Mouse (Mus musculus): ENCODE data around the gene Ppp1r12a. TPM values are rescaled to one million over a fixed set of nuclear protein-coding genes. Genes with fewer than 3 reads are reported as not detected.
A peak's percentile ranks its signal among the peaks of the same experiment; 100 is the strongest.

Gene Ppp1r12a
- total and polyA plus RNA-seq, 3 experiments = 15.1 to 168 (median 166) TPM

GRCm38 (mm10) chr10:108298261-108298660 lies 136.3 kb downstream of the Ppp1r12a start:
- H3K36me3 ChIP-seq (replicated peaks) = no peaks in the 10 kb centered on the region
- TF ChIP-seq POLR2AphosphoS5 (IDR thresholded peaks at IDR 0.05; ENCODE audit: insufficient replicate concordance, low read depth, low read length) (no peak), GATA2 (IDR thresholded peaks at IDR 0.05; ENCODE audit: borderline replicate concordance, low read depth, low read length) (no peak), TAL1 (conservative IDR thresholded peaks at IDR 0.05; ENCODE audit: low read depth, low read length) (no peak), CTCF (IDR thresholded peaks at IDR 0.05; ENCODE audit: low read depth, low read length) (no peak), GATA1 (IDR thresholded peaks at IDR 0.05; ENCODE audit: borderline replicate concordance, low read length) (no peak)
- H3K4me3 ChIP-seq (ENCODE audit: low read depth, low read length) = no peak overlapping the region
- no peak for ATAC-seq (ENCODE audit: extremely low read depth, insufficient number of reproducible peaks, low FRiP score, poor library complexity, severe bottlenecking)
- no peak for DNase-seq (ENCODE audit: low spot score)
- no peaks in the 10 kb centered on the region; the same call in 1 of the 2 replicates for H3K27me3 ChIP-seq (ENCODE audit: insufficient read depth, low read length)
- H3K4me1 ChIP-seq (ENCODE audit: insufficient read depth, low read depth, low read length) = peaks cover 23% of the 10 kb centered on the region
- no peaks in the 10 kb centered on the region for H3K9me3 ChIP-seq (replicated peaks)

GRCm38 (mm10) chr10:108298841-108299545 lies 137.0 kb downstream of the Ppp1r12a start:
- H3K36me3 ChIP-seq (replicated peaks) = no peaks in the 10 kb centered on the region
- DNase-seq (ENCODE audit: low spot score) = no peak
- H3K4me1 ChIP-seq (ENCODE audit: insufficient read depth, low read depth, low read length) = peaks cover 23% of the 10 kb centered on the region
- no peak for TF ChIP-seq POLR2AphosphoS5 (IDR thresholded peaks at IDR 0.05; ENCODE audit: insufficient replicate concordance, low read depth, low read length)
- no peak for TF ChIP-seq TAL1 (conservative IDR thresholded peaks at IDR 0.05; ENCODE audit: low read depth, low read length)
- TF ChIP-seq GATA2 (IDR thresholded peaks at IDR 0.05; ENCODE audit: borderline replicate concordance, low read depth, low read length) = no peak
- TF ChIP-seq CTCF (IDR thresholded peaks at IDR 0.05; ENCODE audit: low read depth, low read length) = no peak
- TF ChIP-seq GATA1 (IDR thresholded peaks at IDR 0.05; ENCODE audit: borderline replicate concordance, low read length) = no peak
- no peak for ATAC-seq (ENCODE audit: extremely low read depth, insufficient number of reproducible peaks, low FRiP score, poor library complexity, severe bottlenecking)
- no peak overlapping the region for H3K4me3 ChIP-seq (ENCODE audit: low read depth, low read length)
- H3K9me3 ChIP-seq (replicated peaks) = no peaks in the 10 kb centered on the region
- no peaks in the 10 kb centered on the region; the same call in 1 of the 2 replicates for H3K27me3 ChIP-seq (ENCODE audit: insufficient read depth, low read length)

- ATAC-seq (ENCODE audit: extremely low read depth, insufficient number of reproducible peaks, low FRiP score, poor library complexity, severe bottlenecking) (no peak), DNase-seq (ENCODE audit: low spot score) (no peak)
- H3K27me3 ChIP-seq (ENCODE audit: insufficient read depth, low read length) = no peaks in the 10 kb centered on the region; the same call in 1 of the 2 replicates
- no peak overlapping the region for H3K4me3 ChIP-seq (ENCODE audit: low read depth, low read length)
- TF ChIP-seq CTCF (IDR thresholded peaks at IDR 0.05; ENCODE audit: low read depth, low read length) (no peak), GATA2 (IDR thresholded peaks at IDR 0.05; ENCODE audit: borderline replicate concordance, low read depth, low read length) (no peak), TAL1 (conservative IDR thresholded peaks at IDR 0.05; ENCODE audit: low read depth, low read length) (no peak), POLR2AphosphoS5 (IDR thresholded peaks at IDR 0.05; ENCODE audit: insufficient replicate concordance, low read depth, low read length) (no peak), GATA1 (IDR thresholded peaks at IDR 0.05; ENCODE audit: borderline replicate concordance, low read length) (no peak)
- H3K4me1 ChIP-seq (ENCODE audit: insufficient read depth, low read depth, low read length) = peaks cover 21% of the 10 kb centered on the region
- 0 out of 2 replicates have a peak, but pooled peaks cover 1% of the 10 kb centered on the region for H3K9me3 ChIP-seq (replicated peaks)
- no peaks in the 10 kb centered on the region for H3K36me3 ChIP-seq (replicated peaks)
Measured at GRCm38 (mm10) chr10:108299828-108300227, 137.8 kb downstream of the Ppp1r12a start.

- Histone ChIP-seq H3K4me1 (ENCODE audit: insufficient read depth, low read depth, low read length) (peaks cover 20% of the 10 kb centered on the region), H3K4me3 (ENCODE audit: low read depth, low read length) (peak overlapping the region; percentile 54; the same call in 1 of the 2 replicates), H3K9me3 (replicated peaks) (0 out of 2 replicates have a peak, but pooled peaks cover 1% of the 10 kb centered on the region), H3K27me3 (ENCODE audit: insufficient read depth, low read length) (no peaks in the 10 kb centered on the region; the same call in 1 of the 2 replicates), H3K36me3 (replicated peaks) (no peaks in the 10 kb centered on the region)
- no peak for TF ChIP-seq TAL1 (conservative IDR thresholded peaks at IDR 0.05; ENCODE audit: low read depth, low read length)
- TF ChIP-seq CTCF (IDR thresholded peaks at IDR 0.05; ENCODE audit: low read depth, low read length) = peak; percentile 71
- TF ChIP-seq POLR2AphosphoS5 (IDR thresholded peaks at IDR 0.05; ENCODE audit: insufficient replicate concordance, low read depth, low read length) = no peak
- ATAC-seq (ENCODE audit: extremely low read depth, insufficient number of reproducible peaks, low FRiP score, poor library complexity, severe bottlenecking) (peak; percentile 77), DNase-seq (ENCODE audit: low spot score) (peak; percentile 23)
Measured at GRCm38 (mm10) chr10:108300843-108301242, 138.8 kb downstream of the Ppp1r12a start.

- DNase-seq (ENCODE audit: low spot score) = no peak
- peaks cover 15% of the 10 kb centered on the region for H3K4me1 ChIP-seq (ENCODE audit: insufficient read depth, low read depth, low read length)
- H3K36me3 ChIP-seq (replicated peaks) = no peaks in the 10 kb centered on the region
- TF ChIP-seq GATA2 (IDR thresholded peaks at IDR 0.05; ENCODE audit: borderline replicate concordance, low read depth, low read length) (no peak), POLR2AphosphoS5 (IDR thresholded peaks at IDR 0.05; ENCODE audit: insufficient replicate concordance, low read depth, low read length) (no peak), GATA1 (IDR thresholded peaks at IDR 0.05; ENCODE audit: borderline replicate concordance, low read length) (no peak), CTCF (IDR thresholded peaks at IDR 0.05; ENCODE audit: low read depth, low read length) (no peak), TAL1 (conservative IDR thresholded peaks at IDR 0.05; ENCODE audit: low read depth, low read length) (no peak)
- H3K9me3 ChIP-seq (replicated peaks) = peaks cover 5% of the 10 kb centered on the region
- no peaks in the 10 kb centered on the region for H3K27me3 ChIP-seq (ENCODE audit: insufficient read depth, low read length)
- no peak overlapping the region for H3K4me3 ChIP-seq (ENCODE audit: low read depth, low read length)
- no peak for ATAC-seq (ENCODE audit: extremely low read depth, insufficient number of reproducible peaks, low FRiP score, poor library complexity, severe bottlenecking)
Measured at GRCm38 (mm10) chr10:108307772-108308171, 145.8 kb downstream of the Ppp1r12a start.

- H3K4me1 ChIP-seq (ENCODE audit: insufficient read depth, low read depth, low read length) = peaks cover 32% of the 10 kb centered on the region
- DNase-seq (ENCODE audit: low spot score) (no peak), ATAC-seq (ENCODE audit: extremely low read depth, insufficient number of reproducible peaks, low FRiP score, poor library complexity, severe bottlenecking) (no peak)
- H3K9me3 ChIP-seq (replicated peaks) = peaks cover 4% of the 10 kb centered on the region
- H3K27me3 ChIP-seq (ENCODE audit: insufficient read depth, low read length) = no peaks in the 10 kb centered on the region
- TF ChIP-seq GATA1 (IDR thresholded peaks at IDR 0.05; ENCODE audit: borderline replicate concordance, low read length) (no peak), GATA2 (IDR thresholded peaks at IDR 0.05; ENCODE audit: borderline replicate concordance, low read depth, low read length) (no peak), CTCF (IDR thresholded peaks at IDR 0.05; ENCODE audit: low read depth, low read length) (no peak)
- no peaks in the 10 kb centered on the region for H3K36me3 ChIP-seq (replicated peaks)
- H3K4me3 ChIP-seq (ENCODE audit: low read depth, low read length) = no peak overlapping the region
Measured at GRCm38 (mm10) chr10:108310195-108310594, 148.2 kb downstream of the Ppp1r12a start.

All from G1E (cell line).